Mouse (Mus musculus): Measurements from ENCODE around the gene Dguok. TPM values are rescaled to one million over a fixed set of nuclear protein-coding genes. Genes with fewer than 3 reads are reported as not detected.
A peak's percentile ranks its signal among the peaks of the same experiment; 100 is the strongest.

Gene Dguok
- polyA plus RNA-seq, 1 experiment from 2014 or later, result 57.3 TPM

- 59% methylated on average over 11 of the region's 11 CpGs for WGBS
- ATAC-seq (ENCODE audit: low FRiP score), result no peak
- Histone ChIP-seq H3K27ac (ENCODE audit: low read depth, low read length) (no peak overlapping the region), H3K4me1 (ENCODE audit: control insufficient read depth, insufficient read depth, low read length) (peaks cover 46% of the 10 kb centered on the region), H3K36me3 (ENCODE audit: control insufficient read depth, insufficient read depth, low read length) (no peaks in the 10 kb centered on the region), H3K27me3 (ENCODE audit: control insufficient read depth, insufficient read depth, low read length) (no peaks in the 10 kb centered on the region), H3K9me3 (ENCODE audit: control insufficient read depth, low read length) (no peaks in the 10 kb centered on the region), H3K4me2 (peak overlapping the region; percentile 96), H3K4me3 (ENCODE audit: low read depth, low read length) (peak overlapping the region; percentile 22), H3K9ac (ENCODE audit: low read length) (peak overlapping the region; percentile 43)
- DNase-seq (ENCODE audit: low spot score, missing footprints), result no peak
Measured at GRCm38 (mm10) chr6:83453706-83454105, 53.1 kb downstream of the Dguok start.

DNA sequence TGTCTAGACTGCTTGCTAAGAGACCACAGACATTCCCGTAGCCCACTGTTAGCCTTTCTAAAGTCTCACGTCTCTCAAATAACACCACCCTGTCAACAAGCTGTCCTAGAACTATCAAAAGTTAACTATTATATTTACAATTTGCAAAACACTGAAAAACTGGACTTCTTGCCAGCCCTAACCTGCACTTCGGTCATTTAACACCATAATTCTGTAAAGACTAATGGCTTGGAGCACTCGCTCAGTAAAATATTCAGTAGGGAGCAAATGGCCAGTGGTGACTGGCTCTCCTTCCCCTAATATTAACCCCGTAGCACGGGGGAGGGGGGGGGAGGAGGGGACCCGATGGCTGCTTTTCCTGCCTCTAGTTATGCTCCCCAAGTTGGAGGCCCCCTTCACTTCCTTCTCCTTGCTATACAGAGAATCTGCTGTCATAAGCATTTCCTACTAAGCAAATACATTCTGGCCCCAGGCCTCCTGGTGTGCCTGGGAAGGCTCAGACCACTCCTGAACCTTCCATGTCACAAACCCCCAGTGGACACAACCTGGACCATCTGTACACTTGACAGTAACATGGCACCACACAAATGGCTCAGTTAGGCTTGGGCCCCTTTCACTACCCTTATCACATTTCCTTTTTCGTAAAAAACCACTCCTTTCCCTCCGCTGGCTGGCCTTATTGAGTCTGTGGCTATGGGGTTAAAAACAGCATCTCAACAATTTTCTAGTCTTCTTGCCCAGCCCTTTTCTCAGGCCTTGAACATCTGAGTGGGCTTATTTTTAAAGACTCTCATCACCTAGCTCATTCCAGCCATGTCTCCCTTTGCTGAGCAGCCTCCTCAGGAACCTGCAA, 56.1 kb downstream of the Dguok start:
- no peak overlapping the region for H3K9ac ChIP-seq (ENCODE audit: low read length)
- H3K4me1 ChIP-seq (ENCODE audit: control insufficient read depth, insufficient read depth, low read length), result peaks cover 42% of the 10 kb centered on the region
- H3K36me3 ChIP-seq (ENCODE audit: control insufficient read depth, insufficient read depth, low read length), result no peaks in the 10 kb centered on the region
- ATAC-seq (ENCODE audit: low FRiP score), result no peak
- H3K9me3 ChIP-seq (ENCODE audit: control insufficient read depth, low read length), result no peaks in the 10 kb centered on the region
- no peak overlapping the region for H3K4me3 ChIP-seq (ENCODE audit: low read depth, low read length)
- no peak overlapping the region for H3K27ac ChIP-seq (ENCODE audit: low read depth, low read length)
- H3K4me2 ChIP-seq, result no peak overlapping the region
- DNase-seq (ENCODE audit: low spot score, missing footprints), result peak; percentile 69
- H3K27me3 ChIP-seq (ENCODE audit: control insufficient read depth, insufficient read depth, low read length), result no peaks in the 10 kb centered on the region
- WGBS, result 87% methylated on average over 8 of the region's 9 CpGs

GRCm38 (mm10) chr6:83449440-83449839, 57.3 kb downstream of the Dguok start:
- WGBS, result 83% methylated on average over 3 of the region's 3 CpGs
- H3K36me3 ChIP-seq (ENCODE audit: control insufficient read depth, insufficient read depth, low read length), result no peaks in the 10 kb centered on the region

GRCm38 (mm10) chr6:83448911-83449310, 57.9 kb downstream of the Dguok start:
- Histone ChIP-seq H3K36me3 (ENCODE audit: control insufficient read depth, insufficient read depth, low read length) (no peaks in the 10 kb centered on the region), H3K9me3 (ENCODE audit: control insufficient read depth, low read length) (no peaks in the 10 kb centered on the region), H3K9ac (ENCODE audit: low read length) (no peak overlapping the region), H3K4me2 (no peak overlapping the region), H3K4me3 (ENCODE audit: low read depth, low read length) (no peak overlapping the region), H3K4me1 (ENCODE audit: control insufficient read depth, insufficient read depth, low read length) (peaks cover 35% of the 10 kb centered on the region), H3K27me3 (ENCODE audit: control insufficient read depth, insufficient read depth, low read length) (no peaks in the 10 kb centered on the region), H3K27ac (ENCODE audit: low read depth, low read length) (no peak overlapping the region)
- 88% methylated on average over 4 of the region's 4 CpGs for WGBS
- DNase-seq (ENCODE audit: low spot score, missing footprints) (peak; percentile 45), ATAC-seq (ENCODE audit: low FRiP score) (no peak)

More at GRCm38 (mm10) chr6:83449440-83449839, 57.3 kb downstream of the Dguok start:
- no peak overlapping the region for H3K9ac ChIP-seq (ENCODE audit: low read length)
- ATAC-seq (ENCODE audit: low FRiP score) (no peak), DNase-seq (ENCODE audit: low spot score, missing footprints) (no peak)
- H3K27ac ChIP-seq (ENCODE audit: low read depth, low read length), result no peak overlapping the region
- H3K4me1 ChIP-seq (ENCODE audit: control insufficient read depth, insufficient read depth, low read length), result peaks cover 35% of the 10 kb centered on the region
- H3K9me3 ChIP-seq (ENCODE audit: control insufficient read depth, low read length), result no peaks in the 10 kb centered on the region
- H3K4me2 ChIP-seq, result no peak overlapping the region
- no peak overlapping the region for H3K4me3 ChIP-seq (ENCODE audit: low read depth, low read length)
- H3K27me3 ChIP-seq (ENCODE audit: control insufficient read depth, insufficient read depth, low read length), result no peaks in the 10 kb centered on the region

DNA sequence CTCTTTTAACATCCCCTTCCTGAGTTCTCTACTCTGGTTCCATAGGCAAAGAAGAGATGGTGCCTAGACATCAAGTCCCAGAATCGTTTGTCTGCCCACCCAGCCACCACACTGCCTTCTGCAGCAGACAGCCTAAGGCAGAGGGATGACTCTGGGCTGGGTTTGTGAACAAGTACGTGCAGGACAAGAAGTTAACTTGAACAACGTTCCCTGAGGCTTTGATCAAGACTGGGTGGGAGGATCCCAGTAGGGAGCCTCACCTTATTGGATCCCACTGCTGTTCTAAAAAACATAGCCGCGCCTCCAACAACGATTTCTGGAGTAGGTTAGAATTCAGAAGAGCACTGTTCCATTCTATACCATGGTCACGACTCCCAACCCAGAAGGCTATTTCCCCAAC, 59.7 kb downstream of the Dguok start:
- peaks cover 41% of the 10 kb centered on the region for H3K4me1 ChIP-seq (ENCODE audit: control insufficient read depth, insufficient read depth, low read length)
- H3K4me2 ChIP-seq, result no peak overlapping the region

GRCm38 (mm10) chr6:83445796-83446195, 61.0 kb downstream of the Dguok start:
- ATAC-seq (ENCODE audit: low FRiP score), result no peak
- no peaks in the 10 kb centered on the region for H3K36me3 ChIP-seq (ENCODE audit: control insufficient read depth, insufficient read depth, low read length)
- peaks cover 35% of the 10 kb centered on the region for H3K4me1 ChIP-seq (ENCODE audit: control insufficient read depth, insufficient read depth, low read length)

More for the DNA sequence above, 59.7 kb downstream of the Dguok start:
- Histone ChIP-seq H3K36me3 (ENCODE audit: control insufficient read depth, insufficient read depth, low read length) (no peaks in the 10 kb centered on the region), H3K27me3 (ENCODE audit: control insufficient read depth, insufficient read depth, low read length) (no peaks in the 10 kb centered on the region), H3K4me3 (ENCODE audit: low read depth, low read length) (no peak overlapping the region), H3K9ac (ENCODE audit: low read length) (no peak overlapping the region), H3K9me3 (ENCODE audit: control insufficient read depth, low read length) (no peaks in the 10 kb centered on the region), H3K27ac (ENCODE audit: low read depth, low read length) (no peak overlapping the region)
- WGBS, result 87% methylated on average over 7 of the region's 7 CpGs
- no peak for ATAC-seq (ENCODE audit: low FRiP score)
- no peak for DNase-seq (ENCODE audit: low spot score, missing footprints)

GRCm38 (mm10) chr6:83443441-83444340, 63.1 kb downstream of the Dguok start:
- Histone ChIP-seq H3K4me3 (ENCODE audit: low read depth, low read length) (no peak overlapping the region), H3K9me3 (ENCODE audit: control insufficient read depth, low read length) (no peaks in the 10 kb centered on the region), H3K4me1 (ENCODE audit: control insufficient read depth, insufficient read depth, low read length) (peaks cover 53% of the 10 kb centered on the region), H3K27me3 (ENCODE audit: control insufficient read depth, insufficient read depth, low read length) (no peaks in the 10 kb centered on the region), H3K4me2 (peak overlapping the region; percentile 18), H3K9ac (ENCODE audit: low read length) (peak overlapping the region; percentile 30), H3K27ac (ENCODE audit: low read depth, low read length) (no peak overlapping the region; the same call in 1 of the 2 replicates), H3K36me3 (ENCODE audit: control insufficient read depth, insufficient read depth, low read length) (no peaks in the 10 kb centered on the region)
- WGBS, result 12% methylated on average over 13 of the region's 13 CpGs
- DNase-seq (ENCODE audit: low spot score, missing footprints), result no peak
- no peak; the same call in 1 of the 2 replicates for ATAC-seq (ENCODE audit: low FRiP score)

More at GRCm38 (mm10) chr6:83445796-83446195, 61.0 kb downstream of the Dguok start:
- Histone ChIP-seq H3K4me3 (ENCODE audit: low read depth, low read length) (no peak overlapping the region), H3K9me3 (ENCODE audit: control insufficient read depth, low read length) (no peaks in the 10 kb centered on the region), H3K27ac (ENCODE audit: low read depth, low read length) (no peak overlapping the region), H3K4me2 (no peak overlapping the region), H3K9ac (ENCODE audit: low read length) (no peak overlapping the region), H3K27me3 (ENCODE audit: control insufficient read depth, insufficient read depth, low read length) (no peaks in the 10 kb centered on the region)
- WGBS, result 69% methylated on average over 2 of the region's 2 CpGs
- no peak for DNase-seq (ENCODE audit: low spot score, missing footprints)

GRCm38 (mm10) chr6:83442639-83443038, 64.1 kb downstream of the Dguok start:
- H3K27ac ChIP-seq (ENCODE audit: low read depth, low read length), result no peak overlapping the region; the same call in 1 of the 2 replicates
- ATAC-seq (ENCODE audit: low FRiP score), result no peak
- peaks cover 64% of the 10 kb centered on the region for H3K4me1 ChIP-seq (ENCODE audit: control insufficient read depth, insufficient read depth, low read length)
- H3K27me3 ChIP-seq (ENCODE audit: control insufficient read depth, insufficient read depth, low read length), result no peaks in the 10 kb centered on the region
- no peaks in the 10 kb centered on the region for H3K9me3 ChIP-seq (ENCODE audit: control insufficient read depth, low read length)
- H3K36me3 ChIP-seq (ENCODE audit: control insufficient read depth, insufficient read depth, low read length), result no peaks in the 10 kb centered on the region
- WGBS, result 32% methylated on average over 3 of the region's 3 CpGs
- DNase-seq (ENCODE audit: low spot score, missing footprints), result no peak
- H3K4me2 ChIP-seq, result peak overlapping the region; percentile 53
- peak overlapping the region; percentile 22; the same call in 1 of the 2 replicates for H3K9ac ChIP-seq (ENCODE audit: low read length)
- peak overlapping the region; percentile 70; the same call in 1 of the 2 replicates for H3K4me3 ChIP-seq (ENCODE audit: low read depth, low read length)
